Mouse (Mus musculus) spleen, adult 18-20 months (tissue): ENCODE measurements at regions not wholly inside any gene's neighbourhood (a gene's known extent, or its start where the extent isn't known, plus 50 kb on each side); places are given as distances from the start of the nearest gene placed in this dataset.

Experiments
- DNase-seq, 2 experiments: peaks; one replicate each; pipeline ENCODE4 v3.0.0; 2022; ENCODE audit warnings: mixed read lengths in 2 of 2

DNA sequence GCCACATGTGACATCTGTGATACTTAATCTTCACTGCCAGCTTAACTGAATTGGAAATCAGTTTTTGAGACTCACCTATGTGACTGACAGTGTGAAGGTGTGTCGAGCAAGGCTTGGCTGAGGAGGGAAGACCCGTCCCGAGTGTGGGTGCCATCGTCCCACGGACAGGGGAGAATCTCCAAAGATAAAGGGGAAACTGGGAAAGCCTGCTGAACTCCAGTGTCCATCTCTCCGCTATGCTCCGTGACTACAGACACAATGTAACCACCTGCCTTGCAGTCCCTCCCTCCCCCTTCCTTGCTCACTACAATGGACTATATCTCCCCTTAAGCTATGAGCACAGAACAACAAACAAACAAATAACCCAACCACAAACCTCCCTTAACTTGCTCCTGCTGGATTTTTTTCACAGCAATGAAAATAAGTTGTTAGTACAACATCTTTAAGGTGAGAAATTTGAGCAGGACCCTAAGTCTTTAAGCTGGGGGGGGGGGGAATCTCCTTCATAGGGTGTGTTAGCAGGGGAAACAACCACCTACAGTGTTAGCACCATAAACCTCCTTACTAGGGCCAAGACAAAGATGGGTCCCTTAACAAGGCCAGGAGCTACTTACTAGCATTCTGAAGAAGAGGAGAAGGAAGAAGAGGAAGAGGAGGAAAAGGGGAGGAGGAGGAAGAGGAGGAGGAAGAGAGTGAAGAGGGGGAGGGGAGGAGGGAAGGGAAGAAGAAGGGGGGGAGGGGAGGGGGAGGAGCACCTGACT, 144.0 kb upstream of the Nfe2l3 start:
- DNase-seq = no peak

- DNase-seq = no peak
Measured at GRCm38 (mm10) chr6:51289067-51289725, 143.3 kb upstream of the Nfe2l3 start.

- no peak for DNase-seq
Measured at GRCm38 (mm10) chr6:51300694-51301417, 131.6 kb upstream of the Nfe2l3 start.

DNA sequence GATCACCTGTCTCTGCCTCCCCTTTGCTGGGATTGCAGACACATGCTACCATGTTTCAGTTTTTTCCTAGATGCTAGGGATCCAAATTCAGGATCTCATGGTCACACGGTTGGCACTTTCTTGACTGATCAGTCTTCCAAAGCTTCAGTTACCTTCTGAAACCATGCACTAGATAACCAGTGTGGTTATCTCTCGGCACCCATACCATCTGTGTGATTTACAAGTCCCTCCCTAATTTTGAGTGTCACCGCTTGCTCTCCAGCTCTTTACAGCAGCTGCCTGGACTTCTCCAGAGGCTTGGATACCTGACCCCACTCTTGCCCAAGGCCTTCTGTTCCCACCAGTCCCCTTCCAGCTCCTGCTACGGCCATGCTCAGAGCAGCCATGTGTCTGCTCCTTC, 130.6 kb upstream of the Nfe2l3 start:
- no peak for DNase-seq

DNA sequence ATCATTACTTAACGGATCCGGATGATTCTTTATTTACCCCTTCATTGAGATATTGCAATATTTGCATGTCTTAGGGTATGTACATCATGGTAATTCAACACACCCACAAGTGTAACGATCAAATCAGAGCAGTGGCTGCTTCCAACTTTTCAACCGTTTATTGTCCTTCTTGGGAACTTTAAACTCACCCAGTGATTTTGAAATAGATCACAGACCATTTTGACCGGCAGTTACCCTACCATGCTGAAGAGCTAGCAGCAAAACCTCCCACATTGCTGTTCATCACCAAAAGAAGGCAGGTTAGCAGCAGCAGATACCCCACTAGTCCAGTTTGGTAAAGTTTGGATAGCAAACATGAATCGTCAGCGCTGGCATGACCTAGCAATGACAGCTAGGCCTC, 130.2 kb upstream of the Nfe2l3 start:
- DNase-seq = no peak

- DNase-seq = no peak
Measured at GRCm38 (mm10) chr6:51318341-51318740, 114.1 kb upstream of the Nfe2l3 start.

- DNase-seq = no peak
Measured at GRCm38 (mm10) chr6:51320019-51320418, 112.5 kb upstream of the Nfe2l3 start.

GRCm38 (mm10) chr6:51320676-51321419, 111.6 kb upstream of the Nfe2l3 start:
- DNase-seq = no peak

- no peak for DNase-seq
Measured at GRCm38 (mm10) chr6:51326103-51326829, 106.2 kb upstream of the Nfe2l3 start.

DNA sequence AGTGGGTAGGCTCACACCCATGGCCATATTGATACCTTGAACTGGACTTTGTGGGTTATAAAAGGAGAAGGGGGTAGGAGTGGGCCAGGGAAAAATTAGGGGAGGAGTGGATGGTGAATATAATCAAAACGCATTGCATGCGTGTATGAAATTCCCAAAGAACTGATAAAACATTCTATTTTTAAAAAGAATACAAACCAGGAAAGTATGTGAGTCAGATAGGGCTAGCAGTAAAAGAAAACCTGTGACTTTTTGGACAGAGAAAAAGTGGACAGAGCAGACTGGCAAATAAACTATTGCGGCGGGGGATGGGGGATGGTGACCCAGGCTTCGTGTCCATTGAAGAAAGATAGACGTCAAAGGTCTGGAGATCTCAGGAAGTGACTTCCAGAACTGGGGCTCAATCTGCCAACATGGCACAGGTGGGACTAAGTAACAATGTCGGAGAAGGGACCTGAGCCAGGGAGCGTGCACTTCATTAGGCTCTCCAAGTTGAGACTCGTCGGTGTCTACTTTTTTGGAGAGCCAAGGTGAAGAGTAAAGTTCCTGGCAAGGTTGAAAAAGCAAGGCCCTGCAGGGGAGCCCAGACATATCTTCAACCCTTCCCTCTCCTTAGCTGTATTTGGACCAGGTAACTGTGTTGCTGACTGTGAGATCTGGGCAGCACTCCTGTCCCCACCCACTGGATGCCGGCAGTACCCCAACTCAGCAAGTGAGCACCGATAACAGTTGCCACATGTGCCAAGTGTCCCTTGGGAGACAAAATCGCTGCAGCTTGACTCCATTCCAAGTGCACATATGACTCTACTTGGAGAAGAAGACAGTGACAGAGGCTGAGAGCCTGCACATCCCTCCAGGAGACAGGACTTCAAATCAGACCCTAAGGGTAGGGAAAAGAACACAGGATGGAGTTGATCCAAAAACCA, 103.1 kb upstream of the Nfe2l3 start:
- no peak for DNase-seq

GRCm38 (mm10) chr6:51330069-51330706, 102.3 kb upstream of the Nfe2l3 start:
- no peak for DNase-seq

GRCm38 (mm10) chr6:51332841-51333240, 99.6 kb upstream of the Nfe2l3 start:
- DNase-seq = no peak

GRCm38 (mm10) chr6:51333722-51334360, 98.6 kb upstream of the Nfe2l3 start:
- DNase-seq = no peak

GRCm38 (mm10) chr6:51335314-51335713, 97.2 kb upstream of the Nfe2l3 start:
- no peak for DNase-seq

DNA sequence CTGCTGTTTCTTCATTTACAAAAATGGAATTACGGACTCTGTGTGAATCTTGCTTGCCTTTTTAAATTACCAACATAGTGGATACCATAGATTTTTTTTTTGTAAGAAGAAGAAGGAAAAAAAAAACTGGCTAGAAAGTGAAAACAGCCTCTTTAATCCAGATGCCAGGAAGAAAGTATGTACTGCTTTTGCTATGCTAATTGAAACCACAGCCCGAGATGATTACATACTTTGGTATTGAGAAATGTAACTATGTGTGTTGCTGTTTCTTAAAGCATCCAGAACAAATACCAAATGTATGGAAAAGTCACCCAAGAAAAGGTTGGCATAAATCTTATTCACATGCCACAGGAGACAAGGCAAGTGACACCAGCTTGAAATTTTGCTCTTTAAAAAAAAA, 93.2 kb upstream of the Nfe2l3 start:
- no peak for DNase-seq

- no peak for DNase-seq
Measured at GRCm38 (mm10) chr6:51347721-51348120, 84.7 kb upstream of the Nfe2l3 start.

GRCm38 (mm10) chr6:51349771-51350170, 82.7 kb upstream of the Nfe2l3 start:
- DNase-seq = no peak

- DNase-seq = no peak
Measured at GRCm38 (mm10) chr6:51355041-51355440, 77.4 kb upstream of the Nfe2l3 start.

- DNase-seq = no peak
Measured at GRCm38 (mm10) chr6:51361611-51362180, 70.8 kb upstream of the Nfe2l3 start.
